Mouse (Mus musculus): ENCODE measurements around the gene Lag3.

Gene Lag3

DNA sequence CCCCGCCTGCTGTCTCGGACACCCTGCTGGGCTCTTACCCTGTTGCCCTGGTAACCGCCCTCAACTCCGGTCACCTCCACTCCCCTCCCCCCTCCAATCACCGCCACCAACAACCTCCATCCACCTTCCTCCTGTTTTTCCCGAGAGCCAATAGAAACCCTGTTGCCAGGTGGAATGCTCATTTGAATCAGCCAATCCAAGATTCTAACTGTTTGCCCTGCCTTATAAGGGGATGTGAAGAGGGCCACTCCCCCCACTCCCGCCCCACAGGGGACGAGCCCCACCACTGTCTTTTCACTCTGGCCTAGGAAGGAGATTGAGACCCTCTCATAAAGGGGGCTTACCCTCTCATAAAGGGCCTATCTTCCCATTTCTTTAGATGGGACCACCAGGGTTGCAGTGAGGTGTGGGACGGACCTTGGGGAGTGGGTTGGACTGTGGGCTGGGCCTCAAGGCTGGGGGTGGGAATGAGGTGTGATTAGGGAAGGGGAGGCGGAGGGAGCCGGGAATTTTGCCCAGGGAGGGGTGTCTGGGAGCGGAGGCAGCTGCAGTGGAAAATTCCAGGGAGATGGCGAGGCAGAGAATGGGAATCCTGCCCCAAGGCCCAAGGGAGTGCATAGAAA lies 8.3 kb upstream of the Lag3 start, which contains the start of gene Ptms:
Gene Ptms (minus strand): TSS at position 409 of the 623 bp plus-strand sequence.
- DNase-seq (ENCODE audit: low spot score in 2 of 2), result peak; percentile 79 to 90

DNA sequence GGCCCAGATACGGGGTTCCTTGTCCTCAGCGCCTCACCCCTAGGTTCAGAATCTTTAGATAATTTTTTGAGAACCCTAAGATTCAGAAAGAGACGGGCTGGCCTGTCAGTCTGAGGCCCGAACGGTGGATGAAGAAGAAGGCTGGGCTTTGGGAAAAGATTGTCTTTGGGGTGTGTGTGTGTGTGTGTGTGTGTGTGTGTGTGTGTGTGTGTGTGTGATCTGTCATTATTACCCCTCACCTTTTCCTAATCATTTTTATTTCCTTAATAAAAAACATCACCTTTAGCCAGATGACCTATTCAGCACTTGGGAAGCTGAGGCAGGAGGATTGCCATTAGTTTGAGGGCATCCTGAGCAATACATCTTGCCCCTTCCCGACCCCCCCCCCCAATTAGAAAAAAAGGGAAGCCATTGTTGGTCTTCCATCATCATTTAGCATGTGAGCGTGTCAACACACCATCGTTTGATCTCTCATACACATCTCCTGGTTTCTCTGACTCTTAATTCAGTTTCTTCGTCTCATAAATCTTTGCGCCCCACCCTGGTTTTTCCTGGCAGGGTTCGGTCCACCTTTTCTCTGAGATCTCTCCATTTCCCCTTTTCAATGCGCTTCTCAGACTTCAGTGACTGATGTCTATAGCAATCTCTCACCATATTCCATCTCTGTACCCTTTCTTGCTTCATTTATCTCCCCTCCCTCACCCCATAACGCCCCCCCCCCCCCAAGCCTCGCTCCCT lies 7.6 kb upstream of the Lag3 start:
- no peak for DNase-seq (ENCODE audit: low spot score in 2 of 2)

GRCm38 (mm10) chr6:124918331-124918690 lies 6.8 kb upstream of the Lag3 start:
- DNase-seq (ENCODE audit: low spot score in 2 of 2), result no peak

GRCm38 (mm10) chr6:124917518-124918330 lies 6.2 kb upstream of the Lag3 start:
- DNase-seq (ENCODE audit: low spot score in 2 of 2), result peak; percentile 82 to 89

- DNase-seq (ENCODE audit: low spot score in 2 of 2), result peak; percentile 86 to 91
Observed at GRCm38 (mm10) chr6:124916695-124917517, 5.4 kb upstream of the Lag3 start.

DNA sequence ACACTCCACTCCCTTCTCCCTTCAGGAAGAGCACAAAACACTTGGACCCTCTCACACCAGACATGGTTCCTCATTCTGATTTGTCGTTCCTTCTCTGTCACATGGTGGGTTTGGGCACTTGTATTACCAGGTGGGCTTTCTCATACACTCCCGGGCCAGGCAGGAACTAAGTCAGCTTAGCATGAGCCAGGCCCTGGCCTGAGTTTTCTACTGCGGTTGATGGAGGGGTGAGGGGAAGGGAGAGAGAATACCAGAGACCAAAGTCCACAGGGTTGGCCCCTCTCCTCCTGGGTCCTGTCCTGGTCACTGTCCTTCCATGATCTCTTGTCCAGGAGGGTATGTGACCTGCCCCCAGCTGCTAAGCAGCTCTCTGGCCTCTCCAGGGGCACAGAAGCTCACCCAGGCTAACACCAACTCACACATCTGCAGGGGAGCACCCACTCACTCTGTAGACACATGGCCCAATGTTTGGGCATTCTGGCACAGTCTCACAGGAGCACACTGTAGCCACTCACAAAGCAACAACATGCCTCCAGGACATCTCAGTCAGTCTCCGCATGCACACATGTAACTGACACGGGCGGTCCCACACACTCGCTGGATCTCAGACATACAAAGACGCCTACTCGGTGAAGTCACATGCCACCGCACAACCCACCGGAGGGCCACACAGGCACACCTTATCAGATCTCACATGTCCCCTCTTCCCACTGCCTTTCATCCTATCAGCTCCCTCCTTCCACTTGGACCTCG lies 4.6 kb upstream of the Lag3 start:
- peak in 1 of 2 experiments; percentile 15 for DNase-seq (ENCODE audit: low spot score in 2 of 2)

DNA sequence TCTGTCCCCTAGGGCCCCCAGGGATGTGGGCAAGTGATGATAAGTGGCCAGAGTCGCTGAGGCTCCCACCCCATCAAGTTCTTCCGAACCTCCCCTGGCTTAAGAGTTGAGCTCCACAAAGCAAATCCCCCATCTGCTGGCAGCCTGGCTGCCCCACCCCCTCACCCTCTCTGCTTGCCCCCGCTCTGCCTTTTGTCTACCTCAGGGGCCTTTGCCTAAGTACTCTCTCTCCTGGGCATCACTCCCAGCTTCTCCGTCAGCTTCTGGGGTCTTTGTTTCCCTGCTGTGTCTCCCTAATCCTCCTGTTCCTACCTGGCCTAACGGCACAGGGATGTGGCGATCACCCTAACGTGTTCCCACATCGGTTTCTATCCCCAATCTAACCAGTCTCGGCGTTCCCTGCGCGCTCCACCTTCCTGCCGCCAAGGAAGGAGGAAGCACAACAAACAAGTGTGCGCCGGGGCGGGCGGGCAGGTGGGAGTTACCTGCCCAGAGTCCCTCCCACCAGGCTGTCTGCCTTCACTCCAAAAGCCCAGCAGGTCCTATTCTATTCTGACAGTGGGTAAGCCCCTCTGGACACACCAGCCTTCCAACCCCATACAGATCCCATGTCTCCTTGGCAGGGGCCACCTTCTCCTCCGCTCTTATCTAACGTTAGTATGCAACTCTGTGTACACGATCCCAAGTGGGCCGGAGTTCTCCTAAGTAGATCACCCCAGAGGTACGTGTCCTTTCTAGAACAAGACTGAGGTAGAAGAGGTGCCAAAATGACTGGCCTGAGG lies 3.8 kb upstream of the Lag3 start:
- DNase-seq (ENCODE audit: low spot score in 2 of 2), result peak in 1 of 2 experiments; percentile 58

GRCm38 (mm10) chr6:124914511-124914910 lies 3.0 kb upstream of the Lag3 start:
- no peak for DNase-seq (ENCODE audit: low spot score in 2 of 2)

DNA sequence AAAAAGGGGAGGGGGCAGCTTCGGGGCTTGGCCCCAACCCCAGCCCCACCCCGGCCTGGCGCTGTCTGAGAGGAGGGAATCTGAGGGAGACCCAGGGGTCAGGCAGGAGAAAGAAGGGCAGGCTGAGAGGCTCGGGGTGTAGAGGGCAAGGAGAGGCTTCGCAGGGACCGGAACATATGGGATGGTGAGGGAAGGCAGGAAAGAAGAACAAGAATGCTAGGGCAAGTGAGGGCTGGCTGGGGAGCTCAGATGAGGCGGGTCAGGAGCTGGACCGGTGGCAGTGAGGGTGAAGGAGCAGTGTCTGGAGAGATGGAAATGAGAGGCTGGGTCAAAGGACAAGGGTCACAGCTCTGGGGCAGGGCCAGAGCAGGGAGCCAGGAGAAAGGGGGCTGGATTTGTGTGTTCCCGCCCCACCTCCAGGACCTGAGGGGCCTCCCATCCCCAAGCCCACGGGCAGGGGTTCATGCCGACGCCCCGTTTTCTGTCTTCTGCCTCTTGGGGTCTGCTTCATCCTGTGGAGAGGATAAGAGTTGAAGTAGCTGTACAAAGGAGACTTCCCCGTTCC lies 2.3 kb upstream of the Lag3 start:
- no peak for DNase-seq (ENCODE audit: low spot score in 2 of 2)

GRCm38 (mm10) chr6:124913214-124913613 lies 1.7 kb upstream of the Lag3 start:
- no peak for DNase-seq (ENCODE audit: low spot score in 2 of 2)

DNA sequence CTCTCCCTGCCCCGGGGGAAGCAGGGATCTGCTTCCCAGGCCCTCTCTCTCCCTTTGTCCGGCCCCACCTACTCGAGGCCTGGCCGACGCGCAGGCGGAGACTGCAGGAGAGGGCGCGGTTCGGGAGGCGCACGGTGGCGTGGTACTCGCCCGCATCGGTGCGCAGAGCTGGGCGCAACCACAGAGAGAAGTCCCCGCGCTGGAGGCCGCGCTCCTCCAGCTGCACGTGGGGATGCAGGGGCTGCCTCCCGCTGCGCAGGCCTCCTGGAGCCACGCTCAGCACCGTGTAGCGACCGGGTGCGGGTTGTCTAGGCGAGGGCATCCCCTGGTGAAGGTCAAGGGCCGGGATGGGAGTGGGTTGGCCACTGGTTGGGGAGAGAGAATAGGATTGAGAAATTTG lies 1.5 kb downstream of the Lag3 start:
- no peak for DNase-seq (ENCODE audit: low spot score in 2 of 2)

DNA sequence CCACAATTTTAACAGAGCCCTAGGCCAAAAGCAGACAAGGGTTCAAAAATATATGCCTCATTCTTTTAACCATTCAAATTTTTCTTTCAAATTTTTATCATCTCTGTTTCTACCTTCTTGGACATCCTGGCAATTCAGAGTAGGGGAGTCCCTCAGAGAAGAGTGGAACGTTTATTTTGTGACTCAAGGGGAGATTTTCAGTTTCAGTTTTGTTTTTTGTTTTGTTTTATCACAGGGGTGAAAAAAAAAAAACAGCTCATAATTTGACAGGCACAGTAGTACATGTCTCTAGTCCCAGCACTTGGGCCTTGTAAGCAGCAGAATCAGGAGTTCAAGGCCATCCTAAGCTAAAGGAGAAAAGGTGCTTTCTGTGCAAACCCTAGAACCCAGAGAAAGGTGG lies 3.7 kb downstream of the Lag3 start:
- no peak for DNase-seq (ENCODE audit: low spot score in 2 of 2)

- no peak for DNase-seq (ENCODE audit: low spot score in 2 of 2)
Observed at GRCm38 (mm10) chr6:124904991-124905860, 6.3 kb downstream of the Lag3 start.

DNA sequence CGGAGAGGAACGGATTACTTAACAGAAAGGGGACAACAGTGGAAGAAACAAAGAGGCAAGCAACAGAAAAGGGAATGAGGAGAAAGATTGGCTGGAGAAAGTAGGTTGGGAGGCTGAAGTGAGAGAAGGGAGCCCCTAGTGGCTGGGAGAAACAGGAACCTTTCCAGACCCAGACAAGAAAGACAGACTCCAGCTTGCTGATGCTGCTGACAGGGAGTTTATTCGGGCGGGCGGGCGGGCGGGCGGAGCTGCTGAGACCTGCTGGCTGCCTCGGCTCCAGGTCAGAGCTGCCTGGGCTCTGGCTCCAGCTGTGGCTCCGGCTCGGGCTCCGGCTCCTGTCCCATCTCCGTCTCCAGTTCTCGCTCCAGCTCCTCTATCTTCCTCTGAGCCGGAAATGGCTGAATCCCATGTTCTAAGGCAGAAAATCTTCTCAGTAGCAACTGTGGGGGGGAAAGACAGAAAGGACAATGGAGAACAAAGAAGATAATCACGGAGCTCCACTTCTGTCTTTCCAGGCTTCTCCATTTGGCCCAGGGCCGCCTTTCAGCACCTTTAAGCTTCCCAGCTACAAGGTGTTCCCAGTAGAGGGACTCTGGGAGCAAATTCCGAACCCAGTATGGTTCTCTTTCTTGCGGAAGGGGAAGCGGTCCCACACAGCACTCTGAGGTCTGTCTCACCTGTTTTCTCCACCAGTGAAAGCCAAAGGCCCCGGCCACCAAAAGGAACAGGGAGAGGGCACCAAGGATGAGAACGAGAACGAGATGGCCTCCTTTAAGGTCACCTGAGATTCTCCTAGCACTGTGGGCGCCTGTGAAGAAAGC lies 7.1 kb downstream of the Lag3 start:
- peak; percentile 62 to 71 for DNase-seq (ENCODE audit: low spot score in 2 of 2)

DNA sequence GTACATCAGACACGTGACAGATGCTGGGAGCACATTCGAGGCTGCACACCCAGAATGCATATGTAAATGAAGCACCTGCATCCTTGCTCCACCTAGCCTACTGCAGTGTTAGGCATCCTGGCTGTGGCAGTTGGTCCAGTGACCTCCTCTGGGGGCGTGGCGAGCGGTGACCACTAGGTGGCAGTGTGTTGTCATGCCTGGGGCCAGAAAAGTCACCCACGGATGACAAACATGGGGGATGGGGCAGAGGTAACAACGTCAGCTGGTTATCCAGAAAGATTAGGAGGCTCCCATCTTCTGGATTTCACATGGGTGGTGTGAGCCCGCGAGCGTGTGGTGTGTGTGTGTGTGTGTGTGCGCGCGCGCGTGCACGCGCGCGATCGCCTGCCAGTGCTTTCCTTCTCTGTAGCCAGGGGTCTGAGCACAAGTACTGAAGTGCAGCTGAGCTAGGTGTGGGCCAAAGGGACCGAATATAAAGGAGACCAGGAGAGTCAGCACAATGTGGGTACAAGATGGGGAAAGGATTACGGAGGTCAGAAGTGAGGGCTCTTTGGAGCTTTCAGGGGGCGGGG lies 7.8 kb downstream of the Lag3 start:
- DNase-seq (ENCODE audit: low spot score in 2 of 2), result peak; percentile 94 to 96

DNA sequence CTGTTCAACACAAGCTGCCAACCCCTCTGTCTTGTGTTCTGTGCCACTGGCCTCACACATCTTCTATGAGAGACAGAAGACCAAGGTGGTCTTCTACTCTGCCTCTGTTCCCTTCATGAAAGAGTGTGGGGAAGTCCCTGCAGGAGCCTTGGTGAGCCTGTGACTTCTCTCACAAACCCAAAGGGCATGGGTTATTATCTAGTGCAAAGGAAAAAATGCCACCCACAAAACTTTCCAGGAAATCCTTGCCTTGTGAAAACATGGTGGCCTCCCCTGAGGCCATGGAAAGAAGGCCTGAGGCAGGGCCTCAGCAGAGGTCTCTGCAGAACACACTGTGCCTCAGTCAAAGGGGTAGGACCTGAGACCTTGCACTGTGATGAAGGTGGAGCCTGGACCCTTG lies 9.7 kb downstream of the Lag3 start:
- DNase-seq (ENCODE audit: low spot score in 2 of 2), result no peak

DNA sequence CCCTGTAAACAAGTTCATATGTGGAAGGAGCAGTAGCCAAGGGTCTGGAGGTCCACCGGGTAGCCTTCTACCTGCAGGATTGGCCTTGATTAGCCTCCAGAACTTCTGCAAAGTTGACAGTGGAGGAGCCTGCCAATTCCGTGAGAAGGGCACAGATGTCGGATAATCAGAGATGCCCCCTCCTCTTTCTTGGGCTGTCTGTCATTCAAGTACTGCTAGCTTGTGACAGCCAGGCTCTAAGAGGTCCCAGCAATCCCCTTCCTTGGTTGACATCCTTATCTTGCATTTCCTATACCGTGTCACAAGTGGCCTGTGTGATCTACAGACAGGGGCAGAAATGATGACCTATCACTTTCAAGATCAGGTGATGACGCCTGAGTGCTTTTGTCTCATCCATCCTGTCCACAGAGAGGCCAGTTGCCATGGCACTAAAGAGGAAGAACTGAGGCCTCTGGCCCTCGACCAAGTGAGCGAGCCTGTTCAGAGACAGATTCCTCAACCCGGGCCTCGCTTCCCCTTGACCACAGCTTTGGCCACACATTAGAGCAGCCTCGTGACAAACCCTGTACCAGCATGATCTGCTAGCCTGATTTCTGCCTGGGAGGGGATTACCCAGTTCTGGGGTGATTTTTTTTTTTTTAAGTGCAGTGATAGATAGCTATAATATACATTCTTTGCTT lies 10.6 kb downstream of the Lag3 start:
- DNase-seq (ENCODE audit: low spot score in 2 of 2), result peak in 1 of 2 experiments; percentile 30
